Mouse (Mus musculus): ENCODE data around the gene Gm20388. TPM values are rescaled to one million over a fixed set of nuclear protein-coding genes. Genes with fewer than 3 reads are reported as not detected.

The Gm20388 gene
- polyA plus RNA-seq, 1 experiment from 2014 or later: not detected

GRCm38 (mm10) chr8:122135494-122135893, 2224.9 kb downstream of the Gm20388 start:
- H3K4me2 ChIP-seq (replicated peaks; ENCODE audit: low read depth): no peak overlapping the region
- no peaks in the 10 kb centered on the region for H3K9me3 ChIP-seq (ENCODE audit: control insufficient read depth, low read length)
- no peak overlapping the region for H3K27ac ChIP-seq (replicated peaks)
- H3K36me3 ChIP-seq (ENCODE audit: control insufficient read depth, insufficient read depth, low read length): no peaks in the 10 kb centered on the region
- no peak for TF ChIP-seq EP300 (optimal IDR thresholded peaks at IDR 0.05)
- TF ChIP-seq CTCF (IDR thresholded peaks at IDR 0.05; ENCODE audit: low read depth): peak; percentile 40; the same call in 1 of the 2 replicates
- H3K27me3 ChIP-seq (ENCODE audit: control insufficient read depth, insufficient read depth, low read length): no peaks in the 10 kb centered on the region
- H3K9ac ChIP-seq (ENCODE audit: low read length): no peak overlapping the region
- no peaks in the 10 kb centered on the region for H3K4me1 ChIP-seq (replicated peaks; ENCODE audit: control insufficient read depth, insufficient read depth)
- 84% methylated on average over 5 of the region's 5 CpGs for WGBS
- DNase-seq (ENCODE audit: low spot score) (no peak), ATAC-seq (ENCODE audit: low FRiP score, low TSS enrichment) (no peak)
- no peak overlapping the region for H3K4me3 ChIP-seq (ENCODE audit: low read depth, low read length)

DNA sequence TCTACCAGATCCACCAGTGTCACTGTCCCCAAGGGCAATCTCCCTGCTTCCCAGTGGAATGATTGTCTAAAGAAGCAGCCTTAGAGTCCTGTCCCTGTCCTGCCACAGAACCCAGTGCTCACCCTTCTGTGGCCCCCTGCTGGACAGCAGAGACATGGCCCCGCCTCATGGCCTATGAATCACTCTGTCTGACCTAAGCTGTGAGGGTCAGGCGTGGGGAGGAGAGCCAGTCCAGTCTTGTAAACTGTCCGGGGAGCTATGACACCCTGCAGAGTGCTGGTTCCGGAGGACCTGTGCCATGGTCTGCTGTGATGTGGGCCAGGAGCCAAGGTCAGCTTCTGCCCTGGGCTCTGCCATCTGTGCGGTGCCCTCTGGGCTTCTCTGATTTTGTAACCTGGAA, 2229.1 kb downstream of the Gm20388 start:
- peak; percentile 89 for ATAC-seq (ENCODE audit: low FRiP score, low TSS enrichment)
- peak; percentile 80 for DNase-seq (ENCODE audit: low spot score)
- 32% methylated on average over 5 of the region's 5 CpGs for WGBS

DNA sequence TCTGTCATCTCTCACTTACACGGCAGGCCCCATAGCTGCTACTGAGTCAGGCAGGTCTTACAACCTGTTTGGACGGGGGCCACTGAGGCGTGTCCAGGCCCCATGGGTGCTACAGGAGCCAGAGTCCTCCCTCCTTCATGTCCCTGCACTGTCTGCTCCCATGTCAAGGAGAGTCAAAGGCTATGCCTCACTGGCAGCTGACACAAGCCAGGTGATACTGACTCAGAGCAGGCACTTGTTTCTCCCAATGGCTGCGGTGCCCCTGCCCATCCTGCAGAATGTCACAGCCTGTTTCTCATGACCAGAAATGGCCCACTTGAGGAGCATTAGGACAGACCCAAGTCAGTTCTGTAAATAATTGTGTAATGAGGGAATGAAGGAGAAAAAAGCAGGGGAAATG, 2229.8 kb downstream of the Gm20388 start:
- Histone ChIP-seq H3K4me3 (ENCODE audit: low read depth, low read length) (no peak overlapping the region), H3K4me2 (replicated peaks; ENCODE audit: low read depth) (no peak overlapping the region), H3K9ac (ENCODE audit: low read length) (no peak overlapping the region), H3K27ac (replicated peaks) (no peak overlapping the region), H3K9me3 (ENCODE audit: control insufficient read depth, low read length) (no peaks in the 10 kb centered on the region), H3K4me1 (replicated peaks; ENCODE audit: control insufficient read depth, insufficient read depth) (no peaks in the 10 kb centered on the region), H3K36me3 (ENCODE audit: control insufficient read depth, insufficient read depth, low read length) (no peaks in the 10 kb centered on the region), H3K27me3 (ENCODE audit: control insufficient read depth, insufficient read depth, low read length) (no peaks in the 10 kb centered on the region)
- ATAC-seq (ENCODE audit: low FRiP score, low TSS enrichment) (no peak), DNase-seq (ENCODE audit: low spot score) (no peak)
- 80% methylated on average over 4 of the region's 4 CpGs for WGBS
- no peak for TF ChIP-seq CTCF (IDR thresholded peaks at IDR 0.05; ENCODE audit: low read depth)
- no peak for TF ChIP-seq EP300 (optimal IDR thresholded peaks at IDR 0.05)

More for the DNA sequence above, 2229.1 kb downstream of the Gm20388 start:
- H3K9me3 ChIP-seq (ENCODE audit: control insufficient read depth, low read length): no peaks in the 10 kb centered on the region
- no peaks in the 10 kb centered on the region for H3K27me3 ChIP-seq (ENCODE audit: control insufficient read depth, insufficient read depth, low read length)
- H3K4me3 ChIP-seq (ENCODE audit: low read depth, low read length): no peak overlapping the region
- no peaks in the 10 kb centered on the region for H3K4me1 ChIP-seq (replicated peaks; ENCODE audit: control insufficient read depth, insufficient read depth)
- H3K36me3 ChIP-seq (ENCODE audit: control insufficient read depth, insufficient read depth, low read length): no peaks in the 10 kb centered on the region
- H3K4me2 ChIP-seq (replicated peaks; ENCODE audit: low read depth): no peak overlapping the region
- no peak overlapping the region for H3K9ac ChIP-seq (ENCODE audit: low read length)
- TF ChIP-seq EP300 (optimal IDR thresholded peaks at IDR 0.05) (no peak), CTCF (IDR thresholded peaks at IDR 0.05; ENCODE audit: low read depth) (peak; percentile 94)
- no peak overlapping the region for H3K27ac ChIP-seq (replicated peaks)

DNA sequence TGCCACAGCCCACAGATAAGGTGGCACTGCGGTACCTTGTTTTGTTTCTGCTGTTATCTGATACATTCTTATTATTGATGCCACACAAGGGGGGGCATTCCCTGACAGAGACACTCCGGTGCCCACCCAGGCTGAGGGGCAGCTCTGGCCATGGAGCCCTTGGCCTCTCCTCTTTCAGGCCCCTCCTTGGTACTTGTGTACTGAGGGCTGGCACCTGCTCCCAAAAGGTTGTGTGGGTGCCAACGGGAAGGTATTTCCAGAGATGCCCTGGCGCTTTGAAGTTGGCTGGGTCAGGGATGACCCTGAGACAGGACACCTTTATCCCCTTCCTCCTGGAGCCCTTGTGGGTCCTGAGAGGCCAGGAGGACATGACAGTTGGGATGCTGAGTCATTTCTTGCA, 2231.8 kb downstream of the Gm20388 start:
- H3K27ac ChIP-seq (replicated peaks): no peak overlapping the region
- DNase-seq (ENCODE audit: low spot score) (no peak), ATAC-seq (ENCODE audit: low FRiP score, low TSS enrichment) (no peak)
- no peak overlapping the region for H3K4me3 ChIP-seq (ENCODE audit: low read depth, low read length)
- TF ChIP-seq EP300 (optimal IDR thresholded peaks at IDR 0.05) (no peak), CTCF (IDR thresholded peaks at IDR 0.05; ENCODE audit: low read depth) (no peak)
- WGBS: 89% methylated on average over 4 of the region's 4 CpGs
- no peaks in the 10 kb centered on the region for H3K9me3 ChIP-seq (ENCODE audit: control insufficient read depth, low read length)
- no peak overlapping the region for H3K9ac ChIP-seq (ENCODE audit: low read length)
- no peaks in the 10 kb centered on the region for H3K36me3 ChIP-seq (ENCODE audit: control insufficient read depth, insufficient read depth, low read length)
- no peak overlapping the region for H3K4me2 ChIP-seq (replicated peaks; ENCODE audit: low read depth)
- no peaks in the 10 kb centered on the region for H3K4me1 ChIP-seq (replicated peaks; ENCODE audit: control insufficient read depth, insufficient read depth)
- H3K27me3 ChIP-seq (ENCODE audit: control insufficient read depth, insufficient read depth, low read length): no peaks in the 10 kb centered on the region

DNA sequence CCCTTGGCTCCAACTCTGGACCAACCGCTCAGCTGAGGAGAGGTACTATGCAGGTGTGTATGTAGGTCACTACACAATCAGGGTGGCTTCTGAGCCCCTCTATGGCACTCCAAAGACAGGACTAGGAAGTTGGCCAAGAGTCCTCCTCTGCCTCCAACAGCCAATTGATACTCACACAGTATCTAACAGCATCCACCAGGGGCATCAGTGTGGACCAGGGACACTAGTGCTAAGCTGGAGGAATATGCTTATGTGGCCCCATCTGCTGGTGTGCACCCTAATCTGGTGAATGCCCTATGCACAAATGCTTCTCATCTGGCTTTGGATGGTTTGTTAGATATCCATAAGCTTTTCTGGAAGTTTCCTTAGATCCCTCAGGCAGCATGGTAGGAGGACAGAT, 2232.6 kb downstream of the Gm20388 start:
- TF ChIP-seq EP300 (optimal IDR thresholded peaks at IDR 0.05) (no peak), CTCF (IDR thresholded peaks at IDR 0.05; ENCODE audit: low read depth) (peak; percentile 64)
- Histone ChIP-seq H3K4me1 (replicated peaks; ENCODE audit: control insufficient read depth, insufficient read depth) (no peaks in the 10 kb centered on the region), H3K27ac (replicated peaks) (no peak overlapping the region), H3K27me3 (ENCODE audit: control insufficient read depth, insufficient read depth, low read length) (no peaks in the 10 kb centered on the region), H3K9me3 (ENCODE audit: control insufficient read depth, low read length) (no peaks in the 10 kb centered on the region), H3K4me3 (ENCODE audit: low read depth, low read length) (no peak overlapping the region), H3K9ac (ENCODE audit: low read length) (no peak overlapping the region), H3K4me2 (replicated peaks; ENCODE audit: low read depth) (no peak overlapping the region), H3K36me3 (ENCODE audit: control insufficient read depth, insufficient read depth, low read length) (no peaks in the 10 kb centered on the region)
- ATAC-seq (ENCODE audit: low FRiP score, low TSS enrichment): no peak
- WGBS: 96% methylated on average over 1 of the region's 1 CpGs
- no peak for DNase-seq (ENCODE audit: low spot score)

- no peak overlapping the region for H3K9ac ChIP-seq (ENCODE audit: low read length)
- H3K27me3 ChIP-seq (ENCODE audit: control insufficient read depth, insufficient read depth, low read length): no peaks in the 10 kb centered on the region
- H3K9me3 ChIP-seq (ENCODE audit: control insufficient read depth, low read length): no peaks in the 10 kb centered on the region
- no peak for DNase-seq (ENCODE audit: low spot score)
- TF ChIP-seq EP300 (optimal IDR thresholded peaks at IDR 0.05) (no peak), CTCF (IDR thresholded peaks at IDR 0.05; ENCODE audit: low read depth) (no peak)
- no peaks in the 10 kb centered on the region for H3K4me1 ChIP-seq (replicated peaks; ENCODE audit: control insufficient read depth, insufficient read depth)
- WGBS: 50% methylated on average over 11 of the region's 11 CpGs
- H3K4me2 ChIP-seq (replicated peaks; ENCODE audit: low read depth): no peak overlapping the region
- no peak for ATAC-seq (ENCODE audit: low FRiP score, low TSS enrichment)
- no peak overlapping the region for H3K4me3 ChIP-seq (ENCODE audit: low read depth, low read length)
- H3K27ac ChIP-seq (replicated peaks): no peak overlapping the region
- H3K36me3 ChIP-seq (ENCODE audit: control insufficient read depth, insufficient read depth, low read length): no peaks in the 10 kb centered on the region
Observed at GRCm38 (mm10) chr8:122144729-122145311, 2234.2 kb downstream of the Gm20388 start.
